8 mouse cellular contexts compared by ENCODE assay signal in the genomic region with DNA sequence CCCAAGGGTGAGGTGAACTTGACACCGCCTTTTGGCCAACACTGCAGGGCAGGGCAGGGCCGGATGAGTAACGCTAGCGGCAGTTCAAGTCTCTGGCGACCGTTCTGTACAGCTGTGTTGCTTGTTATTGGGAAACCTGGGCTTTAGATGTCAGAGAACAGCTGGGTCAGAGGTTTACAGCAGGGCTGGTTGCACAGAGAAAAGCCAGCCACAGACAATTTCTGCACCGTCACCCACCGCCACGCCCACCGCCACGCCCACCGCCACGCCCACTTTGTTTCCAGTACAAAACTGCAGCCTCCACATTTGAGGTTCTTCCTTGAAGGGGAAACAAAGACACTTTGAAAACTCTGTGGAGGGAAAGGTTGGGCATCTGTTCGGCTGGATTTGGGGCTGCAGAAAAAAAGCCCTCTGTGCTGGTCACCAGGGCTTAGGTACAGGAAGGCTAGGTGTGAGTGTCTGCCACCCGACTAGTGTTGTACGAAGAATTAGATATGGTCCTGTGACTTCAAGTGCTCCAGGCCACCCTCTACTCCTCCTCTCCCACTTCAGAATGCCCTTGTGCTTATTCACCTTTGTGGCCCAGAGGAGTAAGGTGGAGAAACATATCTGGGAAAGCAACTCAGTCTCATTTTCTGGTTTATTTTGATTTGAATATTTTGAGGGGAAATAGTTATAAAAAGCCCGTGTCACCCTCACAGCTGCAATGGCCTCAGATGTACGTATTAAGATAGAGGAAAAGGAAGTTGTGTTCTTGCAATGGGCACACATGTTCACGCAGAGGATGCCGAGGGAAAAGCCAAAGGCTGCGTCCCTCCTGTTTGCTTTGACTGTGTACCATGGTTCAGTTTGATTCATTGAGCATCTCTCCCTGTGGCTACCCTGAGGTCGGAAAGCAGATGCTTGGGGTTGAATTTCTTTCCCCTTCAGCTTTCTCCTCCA.
DNase-seq lines count a peak whose midpoint lies in the region; ATAC-seq lines count a peak whose summit lies in the region.

No protein-coding gene starts in this region.

- peak; percentile 51 for DNase-seq in T-cell, adult 2 months (ENCODE audit: low spot score)
- DNase-seq in embryo, embryonic 9.5 days (ENCODE audit: extremely low spot score) = peak; percentile 83
- DNase-seq in lung, postnatal 36 days = peak; percentile 72
- DNase-seq in spleen, adult 12 weeks (ENCODE audit: low spot score) = peak; percentile 17
- no peak for DNase-seq in layer of hippocampus, postnatal 14 days (ENCODE audit: low spot score in 2 of 2)
- no peak for DNase-seq in frontal cortex, postnatal 25 days (ENCODE audit: low spot score in 2 of 2)

- H3K27me3 ChIP-seq in heart, embryonic 11.5 days (ENCODE audit: control insufficient read depth, insufficient read depth, low read length) = no peaks in the 10 kb centered on the region
- H3K27me3 ChIP-seq in kidney, embryonic 15.5 days = no peaks in the 10 kb centered on the region

- ATAC-seq in heart, embryonic 11.5 days (replicated peaks; ENCODE audit: insufficient number of reproducible peaks, low FRiP score, low TSS enrichment) = peak; percentile 42; the same call in 1 of the 2 replicates
- ATAC-seq in kidney, embryonic 15.5 days (replicated peaks; ENCODE audit: low FRiP score) = peak; percentile 83

- peak overlapping the region; percentile 53 for H3K4me2 ChIP-seq in heart, embryonic 11.5 days
- peak overlapping the region; percentile 56 for H3K4me2 ChIP-seq in kidney, embryonic 15.5 days

- H3K36me3 ChIP-seq in heart, embryonic 11.5 days (ENCODE audit: control insufficient read depth, insufficient read depth, low read length) = no peaks in the 10 kb centered on the region
- H3K36me3 ChIP-seq in kidney, embryonic 15.5 days = no peaks in the 10 kb centered on the region

- H3K27ac ChIP-seq in heart, embryonic 11.5 days (ENCODE audit: low read depth, low read length) = no peak overlapping the region
- H3K27ac ChIP-seq in kidney, embryonic 15.5 days = no peak overlapping the region

- 0 out of 2 replicates have a peak, but pooled peaks cover 3% of the 10 kb centered on the region for H3K4me1 ChIP-seq in heart, embryonic 11.5 days (ENCODE audit: control insufficient read depth, insufficient read depth, low read length)
- peaks cover 33% of the 10 kb centered on the region for H3K4me1 ChIP-seq in kidney, embryonic 15.5 days

- 41% methylated on average over 22 of the region's 22 CpGs for WGBS in heart, embryonic 11.5 days (ENCODE audit: insufficient replicate concordance)
- 17% methylated on average over 22 of the region's 22 CpGs for WGBS in kidney, embryonic 15.5 days

- H3K9ac ChIP-seq in heart, embryonic 11.5 days (ENCODE audit: low read depth, low read length) = no peak overlapping the region
- no peak overlapping the region for H3K9ac ChIP-seq in kidney, embryonic 15.5 days

- H3K4me3 ChIP-seq in heart, embryonic 11.5 days (ENCODE audit: low read depth, low read length) = 0 out of 2 replicates have a peak overlapping the region, but pooled peaks have one; percentile 4
- H3K4me3 ChIP-seq in kidney, embryonic 15.5 days (replicated peaks) = peak overlapping the region; percentile 24

- no peaks in the 10 kb centered on the region for H3K9me3 ChIP-seq in heart, embryonic 11.5 days (replicated peaks; ENCODE audit: control insufficient read depth, low read length)
- no peaks in the 10 kb centered on the region for H3K9me3 ChIP-seq in kidney, embryonic 15.5 days (replicated peaks)

Comparison
In these comparisons a context has a peak if more than half of its experiments do, and no peak if none do; other contexts are left out.
1. DNase-seq: peak in T-cell, adult 2 months (single experiment), embryo, embryonic 9.5 days (single experiment), lung, postnatal 36 days (single experiment) and spleen, adult 12 weeks (single experiment); none in layer of hippocampus, postnatal 14 days (0 of 2) and frontal cortex, postnatal 25 days (0 of 2).